Mouse (Mus musculus) kidney, postnatal 0 days (tissue): ENCODE results near the gene Adprh. TPM values are rescaled to one million over a fixed set of nuclear protein-coding genes. Genes with fewer than 3 reads are reported as not detected.

Source experiments
- ATAC-seq: fragments of 200-750 bp; cut with Nextera tagmentation; replicated peaks from 2 replicates; pipeline ENCODE4 v1.8.0; 2017; ENCODE audit warnings: low read depth, moderate number of reproducible peaks, moderate TSS enrichment, moderate library complexity; ENCODE audit not compliant: low FRiP score
- DNase-seq: peaks from one replicate; pipeline ENCODE4 v3.0.0-alpha.2; 2016; ENCODE audit warnings: low spot score
- H3K27ac ChIP-seq: fragments of 300-500 bp; sonication (generic); 2 replicates; pipeline ENCODE4 v1.5.1; 2014; ENCODE audit warnings: mild to moderate bottlenecking
- H3K27me3 ChIP-seq: fragments of 300-500 bp; sonication (generic); 2 replicates; pipeline ENCODE4 v1.6.1; 2014; ENCODE audit warnings: low read length, mixed read lengths; ENCODE audit not compliant: insufficient read depth
- H3K36me3 ChIP-seq: fragments of 300-500 bp; sonication (generic); 2 replicates; pipeline ENCODE4 v1.6.1; 2014; ENCODE audit warnings: low read length, mixed read lengths; ENCODE audit not compliant: insufficient read depth
- H3K4me1 ChIP-seq: fragments of 300-500 bp; sonication (generic); replicated peaks from 2 replicates; pipeline ENCODE4 v1.6.1; 2014; ENCODE audit warnings: antibody characterized with exemption, low read length, mixed read lengths; ENCODE audit not compliant: insufficient read depth
- H3K4me2 ChIP-seq: fragments of 300-500 bp; sonication (generic); 2 replicates; pipeline ENCODE4 v1.6.1; 2014; ENCODE audit warnings: mild to moderate bottlenecking, low read length, moderate library complexity, mixed read lengths
- H3K4me3 ChIP-seq: fragments of 300-500 bp; sonication (generic); replicated peaks from 2 replicates; pipeline ENCODE4 v1.5.1; 2014; ENCODE audit warnings: low read depth, low read length
- H3K9ac ChIP-seq: fragments of 300-500 bp; sonication (generic); 2 replicates; pipeline ENCODE4 v1.6.1; 2014; ENCODE audit warnings: low read depth, low read length
- H3K9me3 ChIP-seq: fragments of 300-500 bp; sonication (generic); replicated peaks from 2 replicates; pipeline ENCODE4 v1.6.1; 2016; ENCODE audit warnings: low read length, inconsistent platforms, mixed read lengths
- CTCF ChIP-seq: IDR thresholded peaks from 2 replicates; pipeline ENCODE4 v1.5.1; 2016; ENCODE audit warnings: antibody characterized with exemption, low read depth, mild to moderate bottlenecking, moderate library complexity
- WGBS: fragments of 180-500 bp; shearing (Covaris S2); extraction: QIAGEN DNeasy Blood & Tissue Kit; methylation state at CpG from one replicate; pipeline ENCODE4 v1.1.7; 2014; 5-methylcytosine and 5-hydroxymethylcytosine counted together
- polyA plus RNA-seq: library from polyadenylated mRNA; unstranded; fragments of >200 nt; fragmentation: Nextera tagmentation; extraction: Ambion mirVana; gene quantifications from 2 replicates; pipeline ENCODE4 v1.2.1, GENCODE M21; 2015

Gene Adprh
- polyA plus RNA-seq, 1 experiment from 2014 or later = 74.6 TPM

- Histone ChIP-seq H3K4me3 (no peak overlapping the region), H3K27ac (peak overlapping the region; percentile 78), H3K4me2 (peak overlapping the region; percentile 59), H3K9me3 (no peaks in the 10 kb centered on the region), H3K36me3 (no peaks in the 10 kb centered on the region), H3K4me1 (peaks cover 13% of the 10 kb centered on the region), H3K9ac (peak overlapping the region; percentile 43; the same call in 1 of the 2 replicates), H3K27me3 (no peaks in the 10 kb centered on the region)
- DNase-seq (no peak), ATAC-seq (no peak)
- TF ChIP-seq CTCF = no peak
- 88% methylated on average over 9 of the region's 9 CpGs for WGBS
Observed at GRCm38 (mm10) chr16:38400311-38400960, 52.1 kb downstream of the Adprh start.

GRCm38 (mm10) chr16:38399531-38400231 lies 52.8 kb downstream of the Adprh start:
- H3K36me3 ChIP-seq = no peaks in the 10 kb centered on the region
- peaks cover 17% of the 10 kb centered on the region for H3K4me1 ChIP-seq
- peak overlapping the region; percentile 43; the same call in 1 of the 2 replicates for H3K9ac ChIP-seq
- no peak for TF ChIP-seq CTCF
- H3K9me3 ChIP-seq = no peaks in the 10 kb centered on the region
- H3K27ac ChIP-seq = peak overlapping the region; percentile 78
- ATAC-seq = peak; percentile 87
- DNase-seq = peak; percentile 86
- no peaks in the 10 kb centered on the region for H3K27me3 ChIP-seq
- 6% methylated on average over 17 of the region's 17 CpGs for WGBS
- H3K4me2 ChIP-seq = peak overlapping the region; percentile 59
- peak overlapping the region; percentile 16; the same call in 1 of the 2 replicates for H3K4me3 ChIP-seq

- Histone ChIP-seq H3K4me3 (no peak overlapping the region), H3K9ac (no peak overlapping the region), H3K27me3 (no peaks in the 10 kb centered on the region), H3K9me3 (no peaks in the 10 kb centered on the region), H3K4me1 (peaks cover 17% of the 10 kb centered on the region), H3K4me2 (peak overlapping the region; percentile 59; the same call in 1 of the 2 replicates), H3K27ac (peak overlapping the region; percentile 78), H3K36me3 (no peaks in the 10 kb centered on the region)
- ATAC-seq = no peak
- TF ChIP-seq CTCF = no peak
- DNase-seq = no peak
- WGBS = 67% methylated on average over 3 of the region's 3 CpGs
Observed at GRCm38 (mm10) chr16:38399076-38399475, 53.4 kb downstream of the Adprh start.

- no peak overlapping the region for H3K9ac ChIP-seq
- H3K4me3 ChIP-seq = no peak overlapping the region
- no peaks in the 10 kb centered on the region for H3K9me3 ChIP-seq
- H3K4me1 ChIP-seq = peaks cover 17% of the 10 kb centered on the region
- no peaks in the 10 kb centered on the region for H3K36me3 ChIP-seq
- no peaks in the 10 kb centered on the region for H3K27me3 ChIP-seq
- DNase-seq (no peak), ATAC-seq (peak; percentile 71; the same call in 1 of the 2 replicates)
- WGBS = 84% methylated on average over 6 of the region's 6 CpGs
- H3K27ac ChIP-seq = no peak overlapping the region
- no peak overlapping the region for H3K4me2 ChIP-seq
- no peak for TF ChIP-seq CTCF
Observed at GRCm38 (mm10) chr16:38398266-38398665, 54.2 kb downstream of the Adprh start.

GRCm38 (mm10) chr16:38396155-38396554 lies 56.3 kb downstream of the Adprh start:
- no peak for TF ChIP-seq CTCF
- Histone ChIP-seq H3K9ac (no peak overlapping the region), H3K4me2 (peak overlapping the region; percentile 16; the same call in 1 of the 2 replicates), H3K4me1 (peaks cover 17% of the 10 kb centered on the region), H3K9me3 (no peaks in the 10 kb centered on the region), H3K4me3 (no peak overlapping the region), H3K27me3 (no peaks in the 10 kb centered on the region), H3K27ac (no peak overlapping the region), H3K36me3 (no peaks in the 10 kb centered on the region)
- DNase-seq = peak; percentile 88
- no peak for ATAC-seq
- WGBS = 30% methylated on average over 13 of the region's 13 CpGs

- Histone ChIP-seq H3K9ac (no peak overlapping the region), H3K36me3 (no peaks in the 10 kb centered on the region), H3K4me2 (no peak overlapping the region), H3K4me1 (peaks cover 15% of the 10 kb centered on the region), H3K9me3 (no peaks in the 10 kb centered on the region), H3K27me3 (no peaks in the 10 kb centered on the region), H3K4me3 (no peak overlapping the region), H3K27ac (no peak overlapping the region)
- DNase-seq (no peak), ATAC-seq (no peak)
- 51% methylated on average over 6 of the region's 6 CpGs for WGBS
- TF ChIP-seq CTCF = no peak
Observed at GRCm38 (mm10) chr16:38395060-38395730, 57.3 kb downstream of the Adprh start.
